ENCODE assay signal across 1 mouse cellular context in genomic region chr2:119172862-119173576, GRCm38 (mm10).
TF ChIP-seq lines count a peak whose summit lies in the region.

No protein-coding gene starts in this region.

TF ChIP-seq in MEL, 35 proteins besides CTCF, POLR2A, EP300 and RAD21:
- TF ChIP-seq SIN3A (IDR thresholded peaks at IDR 0.05; ENCODE audit: low read length) = peak; percentile 56
- TF ChIP-seq TAL1 (IDR thresholded peaks at IDR 0.05; ENCODE audit: low read length) = no peak
- TF ChIP-seq GATA1 (IDR thresholded peaks at IDR 0.05; ENCODE audit: low read depth, low read length) = peak; percentile 15
- peak; percentile 70; the same call in 1 of the 2 replicates for TF ChIP-seq ETS1 (IDR thresholded peaks at IDR 0.05; ENCODE audit: low read depth, low read length)
- TF ChIP-seq MAZ (IDR thresholded peaks at IDR 0.05; ENCODE audit: low read depth, low read length) = 0 out of 2 replicates have a peak, but pooled peaks have one; percentile 37
- no peak for TF ChIP-seq ZMIZ1 (IDR thresholded peaks at IDR 0.05; ENCODE audit: low read depth, low read length)
- peak; percentile 20; the same call in 1 of the 2 replicates for TF ChIP-seq TCF12 (IDR thresholded peaks at IDR 0.05; ENCODE audit: low read depth, low read length)
- 0 out of 2 replicates have a peak, but pooled peaks have one; percentile 3 for TF ChIP-seq ELF1 (IDR thresholded peaks at IDR 0.05; ENCODE audit: low read depth, low read length)
